Mouse (Mus musculus) ES-E14 (cell line): ENCODE measurements around the gene Fam168b.

Experiments
- HCFC1 ChIP-seq: IDR thresholded peaks from 2 replicates; pipeline ENCODE4 v1.6.1; 2012; ENCODE audit warnings: low read length, inconsistent platforms, borderline replicate concordance; ENCODE audit not compliant: insufficient read depth
- ZNF384 ChIP-seq: IDR thresholded peaks from 2 replicates; pipeline ENCODE4 v1.6.1; 2012; ENCODE audit warnings: low read depth, low read length, inconsistent platforms

DNA sequence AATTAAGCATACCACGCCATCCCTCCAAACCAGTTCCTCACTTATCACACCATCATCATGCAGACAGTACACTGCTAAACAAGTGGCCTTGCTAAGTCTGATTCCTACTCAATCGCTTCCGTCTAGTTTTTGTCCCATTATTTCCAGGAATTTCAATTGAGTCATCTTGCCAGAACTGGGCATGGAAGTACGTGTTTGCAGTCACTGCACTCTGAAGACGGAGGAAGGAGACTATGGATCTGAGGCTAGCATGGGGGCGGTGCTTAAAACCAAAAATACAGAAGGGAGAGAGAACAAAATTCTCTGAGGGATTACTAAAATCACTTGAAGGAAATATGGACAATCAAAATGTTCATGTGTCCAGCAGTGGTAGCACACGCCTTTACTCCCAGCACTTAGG, 20.1 kb downstream of the Fam168b start:
- TF ChIP-seq ZNF384 (no peak), HCFC1 (no peak)
